Mouse (Mus musculus) urinary bladder, adult 18-20 months (tissue): Measurements from ENCODE around the gene Thap7.
"Not testable (repeated sequence)": the region's sequence is repeated elsewhere in the genome, so short reads cannot be mapped to it uniquely, and the experiment has no call there.

Experiments
- DNase-seq, 2 experiments: peaks; one replicate each; pipeline ENCODE4 v3.0.0; 2022; ENCODE audit warnings: low spot score in 2 of 2, mixed read lengths in 2 of 2

The Thap7 gene

GRCm38 (mm10) chr16:17532271-17532670 lies 1.3 kb upstream of the Thap7 start:
- no peak for DNase-seq

DNA sequence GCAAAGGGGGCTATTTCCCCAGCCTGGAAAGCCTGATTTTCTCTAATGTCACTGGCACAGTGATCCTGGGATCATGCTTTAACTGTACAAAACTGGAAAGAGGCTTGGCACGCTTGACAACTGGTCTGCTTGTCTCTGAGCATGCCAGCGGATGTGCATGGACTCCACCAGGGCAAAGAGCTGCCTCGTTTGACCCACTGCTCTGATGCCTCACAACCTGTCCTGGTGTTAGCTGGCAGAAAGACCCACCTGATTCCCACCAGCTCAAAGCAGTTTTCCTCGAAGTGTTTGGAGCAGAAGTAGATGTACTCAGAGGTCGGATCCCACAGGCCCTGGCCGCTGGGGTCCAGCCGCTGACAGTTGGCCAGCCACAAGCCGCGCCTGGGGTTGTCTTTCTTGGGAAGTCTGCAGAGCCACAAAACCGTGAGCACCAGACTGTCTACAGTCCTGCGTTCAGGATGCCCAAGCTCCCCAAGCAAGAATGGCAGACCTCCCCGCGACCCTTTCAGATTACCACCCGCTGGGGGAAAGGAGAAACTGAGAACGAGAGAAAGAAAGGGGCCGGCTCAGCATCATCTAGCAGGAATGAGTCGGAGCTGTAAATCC lies 852 bp downstream of the Thap7 start:
- DNase-seq = peak in 1 of 2 experiments; percentile 26

DNA sequence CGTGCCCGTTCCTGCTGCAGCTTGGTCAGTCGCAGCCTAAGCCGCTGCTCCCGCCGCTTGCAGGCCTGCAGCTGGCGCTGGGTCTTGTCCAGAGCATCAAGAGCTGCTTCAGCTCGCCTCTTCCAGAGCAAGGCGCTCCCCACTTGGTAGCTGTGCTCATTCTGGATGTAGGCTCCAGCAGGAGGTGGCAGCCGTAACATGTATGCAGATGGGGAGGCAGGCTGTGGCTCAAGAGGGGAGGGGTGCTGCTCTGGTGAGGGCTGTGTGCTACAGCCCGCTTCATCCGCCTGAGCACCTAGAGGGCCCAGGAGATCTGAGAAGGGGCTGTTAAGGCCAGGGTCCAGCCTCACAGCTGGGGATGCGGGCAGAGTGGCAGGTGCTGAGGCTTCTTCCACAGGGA lies 2.7 kb downstream of the Thap7 start:
- DNase-seq = no peak

DNA sequence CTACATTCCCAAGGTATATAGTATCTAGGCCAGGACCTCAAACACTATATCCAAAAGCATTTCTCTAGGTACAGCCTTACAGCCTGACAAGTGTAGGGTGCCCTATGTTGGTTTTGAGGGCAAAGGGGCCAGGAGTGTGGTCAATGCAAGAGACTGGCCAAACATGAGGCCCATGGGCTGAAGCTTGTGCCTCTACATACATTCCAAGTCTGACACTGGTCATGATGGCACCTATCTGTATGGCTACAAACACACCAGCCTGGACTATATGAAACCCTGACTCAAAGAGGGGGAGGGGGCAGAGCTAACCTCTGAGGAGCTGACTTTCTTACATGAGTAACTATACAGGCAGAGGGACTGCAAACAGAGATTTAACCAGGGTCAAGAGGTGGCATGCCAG lies 3.3 kb downstream of the Thap7 start:
- DNase-seq = no peak

GRCm38 (mm10) chr16:17526223-17526622 lies 4.7 kb downstream of the Thap7 start:
- no peak for DNase-seq

GRCm38 (mm10) chr16:17525524-17525923 lies 5.4 kb downstream of the Thap7 start:
- DNase-seq = no peak

- no peak for DNase-seq
Observed at GRCm38 (mm10) chr16:17524156-17524555, 6.8 kb downstream of the Thap7 start.

- DNase-seq = no peak
Observed at GRCm38 (mm10) chr16:17518910-17519309, 12.0 kb downstream of the Thap7 start.

GRCm38 (mm10) chr16:17511431-17511830 lies 19.5 kb downstream of the Thap7 start:
- no peak for DNase-seq

DNA sequence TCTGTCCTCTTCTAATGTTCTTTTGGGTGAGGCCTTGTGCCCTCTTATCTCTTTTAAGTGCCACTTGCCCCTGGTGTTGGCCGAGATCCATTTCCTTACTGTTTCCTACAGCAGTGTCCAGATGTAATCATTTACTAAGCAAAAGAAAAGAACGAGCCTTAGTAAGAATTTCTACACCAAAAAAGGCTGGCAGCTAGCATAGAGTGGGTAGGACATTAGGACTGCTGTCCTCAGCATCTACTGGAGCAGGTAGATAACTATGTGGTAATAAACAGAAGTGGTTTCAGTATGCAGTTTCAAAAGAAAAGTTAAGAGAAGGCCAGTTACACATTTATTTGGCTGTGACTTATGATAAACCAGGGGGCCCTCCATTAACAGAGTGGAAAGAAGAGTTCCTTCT lies 20.2 kb downstream of the Thap7 start:
- DNase-seq = no peak

DNA sequence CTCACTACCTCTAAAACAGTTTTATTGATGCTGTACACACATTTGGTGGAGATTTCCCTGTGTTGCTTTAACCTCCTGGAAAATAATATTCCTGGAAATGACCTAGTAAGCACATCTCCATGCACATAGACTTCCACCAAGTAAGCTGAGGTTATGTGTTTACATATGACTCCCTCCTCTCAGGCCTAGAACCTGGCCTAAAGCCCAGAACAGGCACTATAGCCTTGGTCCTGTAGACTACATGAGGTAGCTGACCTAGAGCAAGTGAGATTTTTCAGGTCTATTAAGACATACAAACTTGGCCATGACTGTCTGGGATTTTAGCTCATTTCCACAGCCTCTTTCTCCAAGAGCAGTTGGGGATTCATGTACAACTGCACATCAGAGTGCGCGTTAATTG lies 20.8 kb downstream of the Thap7 start:
- DNase-seq = no peak

GRCm38 (mm10) chr16:17509240-17509597 lies 21.7 kb downstream of the Thap7 start:
- DNase-seq = no peak

DNA sequence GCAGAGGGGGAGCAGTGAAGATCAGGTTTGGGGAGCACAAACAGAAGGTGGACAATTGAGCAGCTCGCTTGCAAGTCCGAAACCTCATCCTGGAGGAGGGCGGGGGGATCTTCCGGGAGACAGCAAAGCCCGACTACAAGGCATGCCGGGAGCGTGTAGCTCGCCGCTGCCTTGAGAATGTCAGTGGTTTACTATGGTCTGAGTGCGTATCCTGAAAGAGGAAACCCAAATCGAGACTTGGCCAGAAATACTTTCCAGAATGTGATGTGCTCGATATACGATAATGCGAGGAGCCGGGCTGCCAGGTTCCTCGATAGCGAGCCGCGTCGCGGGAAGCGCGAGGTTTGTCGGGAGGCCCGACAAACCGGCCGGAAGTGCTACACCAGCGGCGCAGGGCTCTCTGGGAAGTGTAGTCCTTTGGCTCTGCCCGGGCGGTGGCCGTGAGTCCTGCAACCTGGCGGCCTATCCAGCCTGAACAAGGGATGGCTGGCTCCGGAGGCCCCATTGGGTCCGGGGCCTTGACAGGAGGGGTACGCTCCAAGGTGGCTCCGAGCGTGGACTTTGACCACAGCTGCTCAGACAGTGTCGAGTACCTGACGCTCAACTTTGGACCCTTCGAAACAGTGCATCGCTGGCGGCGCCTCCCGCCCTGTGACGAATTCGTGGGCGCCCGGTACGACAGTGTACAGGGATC lies 22.2 kb downstream of the Thap7 start, which contains the start of gene Lztr1:
Gene Lztr1 (plus strand): TSS at position 143 of the 694 bp plus-strand sequence.
- DNase-seq = peak; percentile 78 to 96

DNA sequence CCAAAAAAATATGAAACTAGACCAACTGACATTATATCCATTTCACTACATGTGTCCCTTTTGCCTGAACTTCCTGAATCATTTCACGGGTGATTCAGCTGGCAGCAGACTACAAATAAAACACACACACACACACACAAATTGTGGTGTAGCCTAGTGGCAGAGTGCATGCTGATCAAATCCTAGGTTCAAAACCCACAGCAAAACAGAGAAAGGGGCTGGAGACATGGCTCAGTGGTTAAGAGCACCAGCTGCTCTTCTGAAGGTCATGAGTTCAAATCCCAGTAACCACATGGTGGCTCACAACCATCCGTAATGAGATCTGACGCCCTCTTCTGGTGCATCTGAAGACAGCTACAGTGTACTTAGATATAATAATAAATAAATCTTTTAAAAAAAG lies 22.9 kb downstream of the Thap7 start:
- DNase-seq = not testable (repeated sequence)

DNA sequence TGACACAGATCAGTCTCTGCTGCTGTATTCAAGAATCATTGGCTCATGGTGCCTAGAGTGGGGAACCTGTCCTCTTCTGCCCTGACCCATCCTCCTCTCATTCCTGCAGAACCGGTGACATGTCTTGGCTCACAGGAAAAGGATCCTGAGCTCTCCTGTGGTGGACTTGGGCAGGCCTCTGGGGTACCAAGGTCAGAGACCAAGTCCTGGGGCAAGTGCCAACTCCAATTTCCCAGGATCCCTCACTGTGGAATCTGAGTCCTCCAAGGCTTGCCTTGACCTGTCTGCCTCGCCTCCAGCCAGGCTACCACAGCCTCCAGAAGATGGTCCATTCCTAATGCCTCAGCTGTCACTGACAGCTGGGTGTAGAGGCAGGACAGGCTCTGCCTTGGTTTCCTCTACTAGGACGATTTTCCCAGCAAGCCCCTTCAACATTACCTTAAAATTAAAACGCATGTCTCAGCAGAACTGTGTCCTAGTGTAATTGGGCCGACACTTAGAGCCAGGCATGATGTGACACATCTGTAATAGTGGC lies 23.9 kb downstream of the Thap7 start:
- DNase-seq = no peak

GRCm38 (mm10) chr16:17502681-17503080 lies 28.3 kb downstream of the Thap7 start:
- DNase-seq = no peak

- DNase-seq = no peak
Observed at GRCm38 (mm10) chr16:17499249-17499883, 31.6 kb downstream of the Thap7 start.

DNA sequence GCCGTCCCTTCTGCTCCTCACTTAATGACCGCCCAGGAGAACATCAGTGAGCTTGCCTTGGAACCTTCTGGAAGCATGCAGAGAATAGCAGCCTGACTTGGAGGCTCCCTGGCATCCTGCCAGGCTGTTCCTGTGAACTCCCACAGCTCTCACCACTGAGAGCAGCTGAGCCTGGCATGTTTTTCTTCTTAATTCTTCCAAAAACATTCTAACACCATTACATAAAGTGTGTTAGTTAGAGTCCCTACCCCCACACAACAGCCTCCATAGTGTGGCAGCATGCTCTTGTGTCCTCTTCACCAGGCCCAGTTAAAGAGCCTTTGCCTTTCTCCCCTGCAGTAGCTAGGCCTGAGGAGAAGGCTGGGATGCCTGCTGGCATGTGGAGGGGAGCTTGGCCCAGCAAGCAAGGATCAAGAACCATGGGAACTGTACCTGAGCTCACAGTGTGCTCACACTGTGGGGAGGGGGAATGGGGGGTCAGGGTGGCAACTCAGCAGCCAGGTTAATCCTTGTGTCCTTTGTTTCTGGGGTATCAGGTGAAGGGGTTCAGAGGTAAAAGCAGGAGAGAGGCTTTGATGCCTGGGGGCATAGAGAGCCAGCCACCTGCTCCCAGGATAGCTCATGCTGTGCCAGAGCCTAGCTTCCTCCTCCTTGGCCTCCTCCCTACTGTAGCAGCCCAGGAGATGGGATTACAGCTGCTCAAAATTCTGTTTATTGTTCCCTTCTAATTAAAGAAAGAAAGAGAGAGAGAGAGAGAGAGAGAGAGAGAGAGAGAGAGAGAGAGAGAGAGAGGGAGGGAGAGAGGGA lies 34.2 kb downstream of the Thap7 start:
- DNase-seq = no peak

DNA sequence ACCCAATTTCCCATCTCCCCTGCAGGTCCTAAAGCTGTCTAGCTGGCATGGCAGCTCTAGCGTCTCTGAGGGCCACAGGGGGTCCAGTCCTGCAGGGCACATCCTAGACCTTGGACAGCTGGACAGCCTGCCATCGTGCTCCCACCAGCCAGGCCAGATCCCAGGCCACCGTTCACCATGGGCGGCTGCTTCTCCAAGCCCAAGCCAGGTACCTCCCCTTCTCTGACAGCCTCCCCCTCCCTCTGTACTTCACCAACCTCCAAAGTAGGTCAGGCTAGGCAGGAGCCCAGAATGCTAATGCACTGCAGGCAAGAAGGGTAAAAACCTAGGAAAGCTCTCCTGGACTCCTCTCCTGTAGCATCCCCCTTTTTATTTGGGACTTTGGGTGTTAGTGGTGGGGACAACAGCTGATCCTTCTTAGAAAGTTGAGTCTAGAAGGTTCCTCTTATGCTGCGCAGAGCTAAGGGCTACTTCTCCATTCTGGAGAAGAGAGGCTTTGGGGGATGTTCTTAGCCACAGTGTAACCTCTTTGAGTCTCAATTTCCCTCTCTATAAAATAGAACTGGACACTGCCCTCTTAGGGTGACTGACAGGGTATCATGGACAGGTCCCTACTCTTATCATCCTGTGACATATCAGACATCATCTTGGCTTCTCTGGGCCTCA lies 38.9 kb downstream of the Thap7 start:
- no peak for DNase-seq

DNA sequence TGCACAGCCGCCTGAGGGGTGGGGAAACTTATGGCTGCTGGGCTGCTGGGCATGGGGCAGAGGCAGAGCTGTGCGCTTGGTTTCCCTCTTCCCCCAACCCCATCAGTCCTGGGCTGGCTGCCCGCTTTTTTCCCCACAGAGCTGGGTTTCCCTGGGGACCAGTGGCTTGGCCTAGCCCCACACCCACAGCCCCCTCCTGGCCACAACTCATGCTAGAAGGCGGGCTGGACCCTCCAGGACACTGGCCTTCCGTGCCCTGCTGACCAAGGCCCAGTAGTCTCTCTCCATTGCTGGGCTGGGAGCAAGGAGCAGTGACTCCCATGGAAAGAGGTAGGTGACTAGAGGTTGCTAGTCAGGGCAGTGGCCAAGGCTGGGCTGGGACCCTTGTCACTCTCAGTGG lies 39.8 kb downstream of the Thap7 start:
- no peak for DNase-seq

DNA sequence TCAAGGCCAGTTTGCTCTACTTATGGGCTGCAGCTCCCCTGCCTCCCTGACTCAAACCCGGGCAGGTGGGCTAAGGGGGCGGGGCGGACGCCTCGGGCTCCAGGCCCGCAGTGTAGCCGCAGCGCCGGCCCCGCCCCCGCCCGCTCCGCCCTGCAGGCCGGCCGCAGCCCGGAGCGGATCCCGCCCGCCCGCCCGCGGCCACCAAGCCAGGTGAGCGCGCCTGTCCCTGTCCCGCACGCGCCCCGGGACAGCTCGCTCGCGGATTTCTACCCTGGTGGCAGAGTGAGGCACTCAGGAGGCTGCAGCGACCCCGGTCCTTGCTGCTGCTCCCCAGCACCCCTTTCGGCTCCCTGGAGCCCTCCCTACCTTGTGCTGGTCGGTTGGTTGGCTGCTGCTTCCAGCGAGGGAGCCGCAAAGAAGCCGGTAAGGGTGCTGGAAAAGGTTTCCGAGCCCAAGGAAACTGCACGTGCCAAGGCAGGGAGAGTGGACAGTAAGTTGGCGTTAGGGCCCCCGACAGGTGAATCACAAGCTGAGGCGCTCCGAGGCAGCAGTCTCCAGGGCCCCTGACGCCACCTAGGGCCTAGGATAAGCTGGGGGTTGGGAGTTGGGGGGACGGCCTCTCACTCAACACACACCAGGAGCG lies 41.3 kb downstream of the Thap7 start, which contains the start of gene Aifm3:
Gene Aifm3 (plus strand): TSS at position 143 of the 643 bp plus-strand sequence.
- DNase-seq = peak in 1 of 2 experiments; percentile 34
